Mouse (Mus musculus) spleen, adult 2 months (tissue): Measurements from ENCODE around the gene Chrm3. TPM values are rescaled to one million over a fixed set of nuclear protein-coding genes. Genes with fewer than 3 reads are reported as not detected.
A peak's percentile ranks its signal among the peaks of the same experiment; 100 is the strongest.

Experiments used
- DNase-seq, 2 experiments: peaks; one replicate each; pipeline versions ENCODE4 v3.0.0 to v3.0.0-alpha.2; 2012 to 2021; ENCODE audit warnings: low spot score in 2 of 2, low read depth in 1 of 2
- H3K27ac ChIP-seq: fragments of 200-500 bp; 2 replicates; pipeline ENCODE4 v1.5.1; 2012; ENCODE audit warnings: low read length, inconsistent platforms; ENCODE audit not compliant: insufficient read depth
- H3K27me3 ChIP-seq: fragments of 200-500 bp; 2 replicates; pipeline ENCODE4 v1.6.1; 2012; ENCODE audit warnings: mild to moderate bottlenecking, moderate library complexity, low read length, inconsistent platforms; ENCODE audit not compliant: control insufficient read depth, insufficient read depth
- H3K36me3 ChIP-seq: fragments of 200-500 bp; 2 replicates; pipeline ENCODE4 v1.6.1; 2012; ENCODE audit warnings: mild to moderate bottlenecking, low read length, inconsistent platforms; ENCODE audit not compliant: control insufficient read depth, insufficient read depth
- H3K4me1 ChIP-seq: fragments of 200-500 bp; 2 replicates; pipeline ENCODE4 v1.6.1; 2011; ENCODE audit warnings: inconsistent platforms; ENCODE audit not compliant: control insufficient read depth, insufficient read depth, insufficient read length
- H3K4me3 ChIP-seq: fragments of 200-500 bp; 2 replicates; pipeline ENCODE4 v1.5.1; 2011; ENCODE audit warnings: mild to moderate bottlenecking, inconsistent platforms; ENCODE audit not compliant: insufficient read depth, insufficient read length; ENCODE audit errors: extremely low read depth
- CTCF ChIP-seq: fragments of 200-500 bp; IDR thresholded peaks from 2 replicates; pipeline ENCODE4 v1.5.1; 2011; ENCODE audit warnings: mild to moderate bottlenecking, inconsistent platforms; ENCODE audit not compliant: insufficient read depth, insufficient read length, insufficient replicate concordance; ENCODE audit errors: extremely low read depth
- POLR2A ChIP-seq: fragments of 200-500 bp; IDR thresholded peaks from 2 replicates; pipeline ENCODE4 v1.6.1; 2011; ENCODE audit warnings: low read depth, low read length, inconsistent platforms
- WGBS: fragments of 180-500 bp; shearing (Covaris S2); methylation state at CpG from one replicate; pipeline ENCODE4 v1.1.7; 2018; 5-methylcytosine and 5-hydroxymethylcytosine counted together
- polyA plus RNA-seq: library from polyadenylated mRNA; depleted of rRNA; stranded (reverse); fragments of >200 nt; gene quantifications from 2 replicates; pipeline ENCODE4 v1.2.3, GENCODE M21; 2012

Chrm3 gene
- polyA plus RNA-seq, 1 experiment = 0.58 TPM

- 82% methylated on average over 1 of the region's 1 CpGs for WGBS
- Histone ChIP-seq H3K27ac (no peak overlapping the region), H3K4me1 (no peaks in the 10 kb centered on the region), H3K4me3 (no peak overlapping the region), H3K36me3 (no peaks in the 10 kb centered on the region), H3K27me3 (no peaks in the 10 kb centered on the region)
- DNase-seq = no peak
- TF ChIP-seq POLR2A = no peak
- TF ChIP-seq CTCF = no peak
Measured at GRCm38 (mm10) chr13:10352141-10352540, 8.5 kb downstream of the Chrm3 start.

- DNase-seq = peak in 1 of 2 experiments; percentile 11
- no peak overlapping the region for H3K4me3 ChIP-seq
- H3K27me3 ChIP-seq = no peaks in the 10 kb centered on the region
- WGBS = 52% methylated on average over 5 of the region's 5 CpGs
- TF ChIP-seq CTCF (no peak), POLR2A (no peak)
- H3K4me1 ChIP-seq = no peaks in the 10 kb centered on the region
- no peak overlapping the region for H3K27ac ChIP-seq
- no peaks in the 10 kb centered on the region for H3K36me3 ChIP-seq
Measured at GRCm38 (mm10) chr13:10344362-10344761, 16.3 kb downstream of the Chrm3 start.

DNA sequence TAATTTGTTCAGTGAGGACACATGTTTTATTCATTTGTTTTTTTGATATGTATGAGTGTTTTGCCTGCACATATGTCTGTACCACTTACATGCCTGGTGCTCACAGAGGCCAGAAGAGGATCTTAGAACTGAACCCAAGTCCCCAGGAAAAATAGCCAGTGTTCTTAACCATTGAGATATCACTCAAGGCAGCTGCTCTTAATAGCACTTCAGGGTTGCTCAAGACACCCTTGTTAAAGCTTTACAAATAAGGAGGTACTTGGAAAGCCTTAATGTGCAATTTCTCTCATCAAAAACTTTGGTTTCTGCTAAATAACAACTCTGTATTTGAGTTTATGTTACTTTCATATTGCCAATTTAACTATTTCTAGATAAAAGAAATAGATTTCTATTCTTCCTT, 25.1 kb downstream of the Chrm3 start:
- Histone ChIP-seq H3K4me1 (no peaks in the 10 kb centered on the region), H3K27me3 (no peaks in the 10 kb centered on the region), H3K27ac (no peak overlapping the region), H3K36me3 (no peaks in the 10 kb centered on the region), H3K4me3 (no peak overlapping the region)
- TF ChIP-seq POLR2A (no peak), CTCF (no peak)
- no peak for DNase-seq

DNA sequence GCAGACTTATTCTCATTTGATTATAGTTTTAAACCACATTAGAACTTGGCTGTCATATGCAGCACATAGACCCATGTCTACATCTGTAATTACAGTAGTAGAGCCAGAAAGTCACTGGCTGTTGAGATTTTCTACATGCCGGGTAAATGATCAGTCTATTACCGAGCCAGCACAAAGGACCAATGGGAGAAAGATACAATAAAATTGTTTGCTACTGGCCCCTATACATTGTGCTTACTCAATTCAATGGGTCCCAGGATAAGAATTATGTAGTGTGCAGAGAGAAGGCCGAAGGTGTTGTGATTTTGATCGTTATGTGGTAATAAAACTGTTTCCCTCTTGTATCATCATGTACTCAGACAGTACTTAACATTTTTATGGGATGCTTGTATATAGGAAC, 27.9 kb downstream of the Chrm3 start:
- 88% methylated on average over 4 of the region's 4 CpGs for WGBS
- no peak for DNase-seq
- Histone ChIP-seq H3K36me3 (no peaks in the 10 kb centered on the region), H3K27ac (no peak overlapping the region), H3K4me3 (no peak overlapping the region), H3K4me1 (no peaks in the 10 kb centered on the region), H3K27me3 (no peaks in the 10 kb centered on the region)
- TF ChIP-seq POLR2A = no peak
- no peak for TF ChIP-seq CTCF

- Histone ChIP-seq H3K27me3 (no peaks in the 10 kb centered on the region), H3K4me1 (no peaks in the 10 kb centered on the region), H3K36me3 (no peaks in the 10 kb centered on the region), H3K4me3 (no peak overlapping the region), H3K27ac (no peak overlapping the region)
- no peak for DNase-seq
- TF ChIP-seq POLR2A (no peak), CTCF (no peak)
Measured at GRCm38 (mm10) chr13:10309811-10310210, 50.8 kb downstream of the Chrm3 start.

GRCm38 (mm10) chr13:10295160-10295559, 65.5 kb downstream of the Chrm3 start:
- WGBS = 75% methylated on average over 2 of the region's 2 CpGs
- TF ChIP-seq POLR2A (no peak), CTCF (no peak)

DNA sequence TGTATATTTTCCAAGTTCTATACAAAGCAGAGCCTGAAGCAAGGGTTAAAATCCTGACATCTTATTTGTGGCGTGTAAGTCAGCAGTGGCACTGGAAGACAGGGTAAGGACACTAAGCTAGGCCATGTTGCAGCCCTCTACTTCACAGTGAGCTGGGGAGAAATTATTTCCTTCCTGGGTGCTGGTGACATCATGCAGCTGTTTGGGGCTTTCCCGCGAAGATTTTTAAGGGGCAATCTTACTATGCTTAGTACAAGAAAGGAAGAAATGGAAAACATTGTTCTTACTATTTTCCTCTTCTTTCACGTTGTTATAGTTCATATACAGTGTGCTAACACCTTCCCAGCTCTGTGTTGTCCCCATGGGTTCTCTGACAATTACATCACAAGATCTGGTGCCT, 76.3 kb downstream of the Chrm3 start:
- Histone ChIP-seq H3K36me3 (no peaks in the 10 kb centered on the region), H3K27ac (no peak overlapping the region), H3K4me1 (no peaks in the 10 kb centered on the region), H3K4me3 (no peak overlapping the region), H3K27me3 (no peaks in the 10 kb centered on the region)
- 78% methylated on average over 4 of the region's 4 CpGs for WGBS
- TF ChIP-seq CTCF (no peak), POLR2A (no peak)
- no peak for DNase-seq

More at GRCm38 (mm10) chr13:10295160-10295559, 65.5 kb downstream of the Chrm3 start:
- no peaks in the 10 kb centered on the region for H3K27me3 ChIP-seq
- H3K4me1 ChIP-seq = no peaks in the 10 kb centered on the region
- H3K27ac ChIP-seq = no peak overlapping the region
- H3K36me3 ChIP-seq = no peaks in the 10 kb centered on the region
- no peak overlapping the region for H3K4me3 ChIP-seq
- no peak for DNase-seq

DNA sequence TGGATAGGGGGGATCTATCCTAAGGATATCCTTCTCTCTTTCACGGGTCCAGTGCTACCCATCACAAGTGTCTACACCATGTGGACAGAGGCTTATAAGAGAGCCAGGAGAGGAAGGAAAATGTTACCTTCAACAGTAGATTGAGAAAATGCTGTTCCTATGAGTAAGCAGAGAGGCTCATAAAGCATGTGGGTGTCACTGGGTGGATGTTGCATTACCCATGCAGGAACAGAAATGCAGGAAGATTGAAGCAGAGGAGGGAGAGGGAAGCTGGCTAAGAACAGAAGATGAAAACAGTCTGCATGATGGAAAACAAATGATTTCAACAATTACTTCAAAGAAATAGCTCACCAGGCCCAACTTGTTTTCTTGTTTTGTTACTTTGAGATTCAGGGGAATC, 85.7 kb downstream of the Chrm3 start:
- Histone ChIP-seq H3K27me3 (no peaks in the 10 kb centered on the region), H3K36me3 (no peaks in the 10 kb centered on the region), H3K4me3 (no peak overlapping the region), H3K4me1 (no peaks in the 10 kb centered on the region), H3K27ac (no peak overlapping the region)
- 68% methylated on average over 1 of the region's 1 CpGs for WGBS
- no peak for TF ChIP-seq POLR2A
- TF ChIP-seq CTCF = no peak
- DNase-seq = no peak
